Mouse (Mus musculus): ENCODE results near the gene Hoxc11. TPM values are rescaled to one million over a fixed set of nuclear protein-coding genes. Genes with fewer than 3 reads are reported as not detected.

Gene Hoxc11
- polyA plus RNA-seq, 1 experiment = 34.6 TPM

- Histone ChIP-seq H3K36me3 (ENCODE audit: control insufficient read depth, insufficient read depth) (no peaks in the 10 kb centered on the region), H3K79me2 (ENCODE audit: control insufficient read depth, insufficient read depth) (no peaks in the 10 kb centered on the region), H3K4me3 (ENCODE audit: insufficient read depth, poor library complexity, severe bottlenecking) (peak within 1 kb of the TSS; percentile 38), H3ac (ENCODE audit: control insufficient read depth, insufficient read length, low read depth) (peak within 1 kb of the TSS; percentile 56), H3K27me3 (ENCODE audit: control insufficient read depth, insufficient read depth, insufficient read length) (peaks cover 10% of the 10 kb centered on the region), H3K79me3 (ENCODE audit: low read depth) (no peaks in the 10 kb centered on the region)
- TF ChIP-seq MAX (IDR thresholded peaks at IDR 0.05) (no peak), CEBPB (IDR thresholded peaks at IDR 0.05; ENCODE audit: low read depth) (no peak), MYOD1 (IDR thresholded peaks at IDR 0.05; ENCODE audit: control insufficient read depth, insufficient read length, low read depth) (no peak), CTCF (IDR thresholded peaks at IDR 0.05; ENCODE audit: control insufficient read depth, insufficient read depth, insufficient read length) (no peak), FOSL1 (IDR thresholded peaks at IDR 0.05; ENCODE audit: insufficient read depth, low read length, poor library complexity, severe bottlenecking) (no peak), USF1 (IDR thresholded peaks at IDR 0.05; ENCODE audit: low read depth) (no peak), MYOG (IDR thresholded peaks at IDR 0.05; ENCODE audit: control insufficient read depth, extremely low read depth, insufficient read length) (no peak)
Observed at GRCm38 (mm10) chr15:102921053-102922011, 32.9 kb upstream of the Hoxc11 start, which contains the start of gene Hoxc13. Gene Hoxc13, plus strand, starts transcription at chr15:102921103.

GRCm38 (mm10) chr15:102922012-102922362, 32.2 kb upstream of the Hoxc11 start:
- no peaks in the 10 kb centered on the region for H3K79me2 ChIP-seq (ENCODE audit: control insufficient read depth, insufficient read depth)
- peak overlapping the region; percentile 38 for H3K4me3 ChIP-seq (ENCODE audit: insufficient read depth, poor library complexity, severe bottlenecking)
- no peaks in the 10 kb centered on the region for H3K36me3 ChIP-seq (ENCODE audit: control insufficient read depth, insufficient read depth)
- TF ChIP-seq MYOG (IDR thresholded peaks at IDR 0.05; ENCODE audit: control insufficient read depth, extremely low read depth, insufficient read length) (no peak), FOSL1 (IDR thresholded peaks at IDR 0.05; ENCODE audit: insufficient read depth, low read length, poor library complexity, severe bottlenecking) (no peak), USF1 (IDR thresholded peaks at IDR 0.05; ENCODE audit: low read depth) (no peak), MYOD1 (IDR thresholded peaks at IDR 0.05; ENCODE audit: control insufficient read depth, insufficient read length, low read depth) (no peak), CEBPB (IDR thresholded peaks at IDR 0.05; ENCODE audit: low read depth) (peak; percentile 39), CTCF (IDR thresholded peaks at IDR 0.05; ENCODE audit: control insufficient read depth, insufficient read depth, insufficient read length) (no peak), MAX (IDR thresholded peaks at IDR 0.05) (no peak)
- peak overlapping the region; percentile 23 for H3ac ChIP-seq (ENCODE audit: control insufficient read depth, insufficient read length, low read depth)
- no peaks in the 10 kb centered on the region for H3K79me3 ChIP-seq (ENCODE audit: low read depth)
- H3K27me3 ChIP-seq (ENCODE audit: control insufficient read depth, insufficient read depth, insufficient read length) = peaks cover 5% of the 10 kb centered on the region

GRCm38 (mm10) chr15:102922636-102923500, 31.4 kb upstream of the Hoxc11 start:
- H3K79me3 ChIP-seq (ENCODE audit: low read depth) = no peaks in the 10 kb centered on the region
- no peaks in the 10 kb centered on the region for H3K79me2 ChIP-seq (ENCODE audit: control insufficient read depth, insufficient read depth)
- no peak for TF ChIP-seq MYOG (IDR thresholded peaks at IDR 0.05; ENCODE audit: control insufficient read depth, extremely low read depth, insufficient read length)
- no peak for TF ChIP-seq USF1 (IDR thresholded peaks at IDR 0.05; ENCODE audit: low read depth)
- TF ChIP-seq MAX (IDR thresholded peaks at IDR 0.05) = no peak
- TF ChIP-seq MYOD1 (IDR thresholded peaks at IDR 0.05; ENCODE audit: control insufficient read depth, insufficient read length, low read depth) = no peak
- no peak for TF ChIP-seq CEBPB (IDR thresholded peaks at IDR 0.05; ENCODE audit: low read depth)
- no peak for TF ChIP-seq FOSL1 (IDR thresholded peaks at IDR 0.05; ENCODE audit: insufficient read depth, low read length, poor library complexity, severe bottlenecking)
- no peak for TF ChIP-seq CTCF (IDR thresholded peaks at IDR 0.05; ENCODE audit: control insufficient read depth, insufficient read depth, insufficient read length)
- no peak overlapping the region for H3ac ChIP-seq (ENCODE audit: control insufficient read depth, insufficient read length, low read depth)
- H3K36me3 ChIP-seq (ENCODE audit: control insufficient read depth, insufficient read depth) = no peaks in the 10 kb centered on the region
- no peaks in the 10 kb centered on the region for H3K27me3 ChIP-seq (ENCODE audit: control insufficient read depth, insufficient read depth, insufficient read length)
- H3K4me3 ChIP-seq (ENCODE audit: insufficient read depth, poor library complexity, severe bottlenecking) = no peak overlapping the region

GRCm38 (mm10) chr15:102927032-102927645, 27.1 kb upstream of the Hoxc11 start:
- H3K79me2 ChIP-seq (ENCODE audit: control insufficient read depth, insufficient read depth) = no peaks in the 10 kb centered on the region
- H3ac ChIP-seq (ENCODE audit: control insufficient read depth, insufficient read length, low read depth) = no peak overlapping the region
- no peaks in the 10 kb centered on the region for H3K79me3 ChIP-seq (ENCODE audit: low read depth)
- no peaks in the 10 kb centered on the region for H3K36me3 ChIP-seq (ENCODE audit: control insufficient read depth, insufficient read depth)
- H3K4me3 ChIP-seq (ENCODE audit: insufficient read depth, poor library complexity, severe bottlenecking) = no peak overlapping the region
- no peaks in the 10 kb centered on the region for H3K27me3 ChIP-seq (ENCODE audit: control insufficient read depth, insufficient read depth, insufficient read length)
- TF ChIP-seq MYOD1 (IDR thresholded peaks at IDR 0.05; ENCODE audit: control insufficient read depth, insufficient read length, low read depth) (no peak), FOSL1 (IDR thresholded peaks at IDR 0.05; ENCODE audit: insufficient read depth, low read length, poor library complexity, severe bottlenecking) (no peak), CEBPB (IDR thresholded peaks at IDR 0.05; ENCODE audit: low read depth) (no peak), MYOG (IDR thresholded peaks at IDR 0.05; ENCODE audit: control insufficient read depth, extremely low read depth, insufficient read length) (no peak), MAX (IDR thresholded peaks at IDR 0.05) (no peak), CTCF (IDR thresholded peaks at IDR 0.05; ENCODE audit: control insufficient read depth, insufficient read depth, insufficient read length) (no peak), USF1 (IDR thresholded peaks at IDR 0.05; ENCODE audit: low read depth) (no peak)
